Mouse (Mus musculus) heart, adult 2 months (tissue): ENCODE data around the gene Hoxa11.

ENCODE experiments used
- CTCF ChIP-seq: fragments of 200-600 bp; IDR thresholded peaks from 2 replicates; pipeline ENCODE4 v1.8.1; 2022; ENCODE audit warnings: antibody characterized with exemption, mild to moderate bottlenecking, moderate library complexity
- POLR2A ChIP-seq: fragments of 200-500 bp; IDR thresholded peaks from 2 replicates; pipeline ENCODE4 v1.6.1; 2011; ENCODE audit warnings: mild to moderate bottlenecking, low read depth, low read length, control low read depth; ENCODE audit not compliant: insufficient read depth

GRCm38 (mm10) chr6:52200751-52201250 is 44.8 kb downstream of the Hoxa11 start:
- TF ChIP-seq POLR2A = no peak
- no peak for TF ChIP-seq CTCF
